Mouse (Mus musculus) heart, postnatal 0 days (tissue): ENCODE results near the gene Trappc1. TPM values are rescaled to one million over a fixed set of nuclear protein-coding genes. Genes with fewer than 3 reads are reported as not detected.

Source experiments
- ATAC-seq: fragments of 200-750 bp; cut with Nextera tagmentation; 2 replicates; pipeline ENCODE4 v1.8.0; 2017; ENCODE audit warnings: low read depth, moderate number of reproducible peaks, moderate library complexity; ENCODE audit not compliant: insufficient read depth
- DNase-seq: peaks from one replicate; pipeline ENCODE4 v3.0.0-alpha.2; 2016; ENCODE audit warnings: low spot score
- H3K27ac ChIP-seq: fragments of 300-500 bp; sonication (generic); 2 replicates; pipeline ENCODE4 v1.5.1; 2014; ENCODE audit warnings: low read depth, mild to moderate bottlenecking
- H3K27me3 ChIP-seq: fragments of 300-500 bp; sonication (generic); 2 replicates; pipeline ENCODE4 v1.6.1; 2014; ENCODE audit warnings: low read length, mixed read lengths; ENCODE audit not compliant: control insufficient read depth, insufficient read depth
- H3K36me3 ChIP-seq: fragments of 300-500 bp; sonication (generic); replicated peaks from 2 replicates; pipeline ENCODE4 v1.6.1; 2014; ENCODE audit warnings: low read length, mixed read lengths; ENCODE audit not compliant: control insufficient read depth, insufficient read depth
- H3K4me1 ChIP-seq: fragments of 300-500 bp; sonication (generic); 2 replicates; pipeline ENCODE4 v1.6.1; 2014; ENCODE audit warnings: antibody characterized with exemption; ENCODE audit not compliant: control insufficient read depth, insufficient read depth
- H3K4me2 ChIP-seq: fragments of 300-500 bp; sonication (generic); 2 replicates; pipeline ENCODE4 v1.6.1; 2014; ENCODE audit warnings: low read depth, mild to moderate bottlenecking, low read length, moderate library complexity
- H3K4me3 ChIP-seq: fragments of 300-500 bp; sonication (generic); 2 replicates; pipeline ENCODE4 v1.5.1; 2014; ENCODE audit warnings: low read depth, low read length
- H3K9ac ChIP-seq: fragments of 300-500 bp; sonication (generic); replicated peaks from 2 replicates; pipeline ENCODE4 v1.6.1; 2014; ENCODE audit warnings: low read depth, low read length, mixed read lengths
- H3K9me3 ChIP-seq: fragments of 300-500 bp; sonication (generic); replicated peaks from 2 replicates; pipeline ENCODE4 v1.6.1; 2016; ENCODE audit warnings: low read length; ENCODE audit not compliant: control insufficient read depth
- CTCF ChIP-seq: IDR thresholded peaks from 2 replicates; pipeline ENCODE4 v1.5.1; 2016; ENCODE audit warnings: antibody characterized with exemption, control low read depth, low read depth
- EP300 ChIP-seq: IDR thresholded peaks from 2 replicates; pipeline ENCODE4 v1.6.1; 2016; ENCODE audit warnings: antibody characterized with exemption, low read depth
- WGBS: fragments of 180-500 bp; shearing (Covaris S2); extraction: QIAGEN DNeasy Blood & Tissue Kit; methylation state at CpG from one replicate; pipeline ENCODE4 v1.1.7; 2014; 5-methylcytosine and 5-hydroxymethylcytosine counted together
- polyA plus RNA-seq: library from polyadenylated mRNA; unstranded; fragments of >200 nt; fragmentation: Nextera tagmentation; extraction: Ambion mirVana; gene quantifications from 2 replicates; pipeline ENCODE4 v1.2.1, GENCODE M21; 2015
- total RNA-seq: library from RNA; depleted of rRNA; stranded (reverse); fragments of >200 nt; gene quantifications from 2 replicates; pipeline ENCODE4 v1.2.3, GENCODE M21; 2014; ENCODE audit warnings: low replicate concordance

Trappc1 gene
- total and polyA plus RNA-seq, 2 experiments from 2014 or later = 180 to 240 TPM

DNA sequence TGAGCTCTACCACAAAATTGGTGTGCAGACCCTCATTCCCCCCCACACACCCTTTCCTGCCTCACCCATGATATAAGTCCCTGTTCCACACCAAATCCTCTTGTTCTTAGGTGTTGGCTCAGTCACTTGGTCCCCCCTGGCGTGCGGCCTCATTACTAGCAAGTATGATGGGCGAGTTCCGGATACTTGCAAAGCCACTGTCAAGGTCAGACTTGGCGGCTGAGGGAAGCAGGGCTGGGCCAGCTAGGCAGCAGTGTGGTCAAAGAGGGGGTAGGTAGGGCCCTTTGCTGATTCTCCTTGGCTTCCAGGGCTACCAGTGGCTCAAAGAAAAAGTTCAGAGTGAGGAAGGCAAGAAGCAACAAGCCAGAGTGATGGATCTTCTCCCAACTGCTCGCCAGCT lies 7.4 kb downstream of the Trappc1 start:
- Histone ChIP-seq H3K27me3 (peaks cover 6% of the 10 kb centered on the region; the same call in 1 of the 2 replicates), H3K36me3 (no peaks in the 10 kb centered on the region), H3K4me3 (no peak overlapping the region), H3K27ac (no peak overlapping the region), H3K4me1 (peaks cover 21% of the 10 kb centered on the region), H3K9ac (no peak overlapping the region), H3K9me3 (no peaks in the 10 kb centered on the region), H3K4me2 (0 out of 2 replicates have a peak overlapping the region, but pooled peaks have one; percentile 74)
- DNase-seq = no peak
- ATAC-seq = no peak
- TF ChIP-seq CTCF = no peak
- WGBS = 89% methylated on average over 6 of the region's 6 CpGs

DNA sequence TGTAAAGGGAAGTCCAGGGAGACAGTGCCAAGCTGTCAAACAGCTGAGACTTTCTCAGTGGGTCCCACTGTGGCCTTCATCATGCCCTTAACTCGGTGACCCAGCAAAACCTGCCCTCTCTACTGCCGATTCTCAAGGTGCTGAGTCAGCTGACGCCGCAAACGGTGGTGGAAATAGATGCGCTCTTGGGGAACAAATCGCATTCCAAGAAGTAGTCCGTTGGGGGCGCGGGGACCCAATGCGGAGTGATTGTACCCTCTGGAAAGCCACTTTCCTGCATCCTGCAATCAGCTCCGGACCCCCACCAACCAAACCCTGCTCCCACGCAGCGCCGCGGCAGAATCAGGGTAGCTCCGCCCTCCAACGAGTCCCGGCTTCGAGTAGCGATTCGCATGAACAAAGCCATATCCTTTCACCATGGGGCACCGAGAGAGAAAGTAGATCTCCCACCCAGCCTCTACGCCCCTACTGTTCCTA lies 8.2 kb downstream of the Trappc1 start:
- Histone ChIP-seq H3K9ac (peak overlapping the region; percentile 49; the same call in 1 of the 2 replicates), H3K4me1 (peaks cover 13% of the 10 kb centered on the region), H3K27me3 (peaks cover 6% of the 10 kb centered on the region; the same call in 1 of the 2 replicates), H3K27ac (no peak overlapping the region), H3K36me3 (no peaks in the 10 kb centered on the region), H3K4me2 (peak overlapping the region; percentile 74), H3K9me3 (no peaks in the 10 kb centered on the region), H3K4me3 (peak overlapping the region; percentile 66)
- ATAC-seq (peak; percentile 82), DNase-seq (peak; percentile 73)
- WGBS = under 1% methylated on average over 24 of the region's 24 CpGs
- TF ChIP-seq EP300 = no peak
- no peak for TF ChIP-seq CTCF

DNA sequence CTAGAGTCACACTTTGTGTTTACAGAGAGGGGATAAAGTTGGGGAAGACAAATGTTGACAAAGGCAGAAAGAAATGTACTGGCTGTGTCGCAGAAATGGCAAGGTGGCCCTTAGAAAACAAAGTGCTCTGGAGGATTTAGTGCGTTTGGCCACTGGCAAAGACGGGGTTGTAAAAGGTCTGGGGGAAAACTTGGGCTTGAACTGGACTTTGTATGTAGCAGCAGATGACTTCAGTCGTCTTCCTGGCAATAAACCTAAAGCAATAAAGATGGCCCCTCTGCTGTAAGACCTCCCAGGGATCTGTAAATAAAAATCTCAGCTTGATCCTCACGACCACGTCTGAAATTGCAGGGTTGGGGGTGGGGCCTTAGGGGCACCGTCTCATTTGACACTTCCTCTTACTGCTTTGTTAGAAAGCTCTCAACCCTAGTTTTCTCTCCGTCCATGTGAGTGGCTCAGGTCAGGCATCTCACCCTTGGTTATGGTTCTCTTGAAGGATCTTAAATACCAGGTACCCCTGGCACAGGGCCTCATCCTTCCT lies 9.0 kb downstream of the Trappc1 start:
- no peak for TF ChIP-seq EP300
- TF ChIP-seq CTCF = no peak
- Histone ChIP-seq H3K9me3 (peaks cover 4% of the 10 kb centered on the region; the same call in 1 of the 2 replicates), H3K9ac (no peak overlapping the region), H3K27ac (no peak overlapping the region), H3K4me3 (peak overlapping the region; percentile 66; the same call in 1 of the 2 replicates), H3K4me2 (peak overlapping the region; percentile 74), H3K27me3 (no peaks in the 10 kb centered on the region; the same call in 1 of the 2 replicates), H3K4me1 (peaks cover 12% of the 10 kb centered on the region), H3K36me3 (no peaks in the 10 kb centered on the region)
- WGBS = 52% methylated on average over 8 of the region's 8 CpGs
- DNase-seq = no peak
- no peak for ATAC-seq

DNA sequence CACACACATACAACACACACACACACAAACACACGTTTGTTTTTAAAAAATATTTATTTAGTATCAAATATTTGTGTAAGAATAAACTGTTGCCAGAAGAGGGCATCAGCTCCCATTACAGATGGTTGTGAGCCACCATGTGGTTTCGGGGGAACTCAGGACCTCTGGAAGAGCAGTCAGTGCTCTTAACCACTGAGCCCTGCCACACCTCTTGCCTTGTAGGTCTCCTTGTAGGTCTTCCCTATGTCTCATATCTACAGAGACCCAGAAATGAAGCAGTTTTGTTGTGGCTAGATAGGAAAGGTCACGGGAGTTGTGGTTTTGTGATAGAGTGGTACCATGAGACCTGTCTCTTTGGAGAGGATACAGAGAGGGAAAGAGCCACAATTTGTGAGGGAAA lies 10.1 kb downstream of the Trappc1 start:
- Histone ChIP-seq H3K4me2 (no peak overlapping the region), H3K4me3 (no peak overlapping the region), H3K9ac (no peak overlapping the region), H3K27ac (no peak overlapping the region), H3K9me3 (peaks cover 5% of the 10 kb centered on the region; the same call in 1 of the 2 replicates), H3K4me1 (peaks cover 12% of the 10 kb centered on the region), H3K36me3 (no peaks in the 10 kb centered on the region), H3K27me3 (0 out of 2 replicates have a peak, but pooled peaks cover 3% of the 10 kb centered on the region)
- no peak for DNase-seq
- 61% methylated on average over 3 of the region's 3 CpGs for WGBS
- ATAC-seq = no peak
- TF ChIP-seq EP300 (no peak), CTCF (no peak)

DNA sequence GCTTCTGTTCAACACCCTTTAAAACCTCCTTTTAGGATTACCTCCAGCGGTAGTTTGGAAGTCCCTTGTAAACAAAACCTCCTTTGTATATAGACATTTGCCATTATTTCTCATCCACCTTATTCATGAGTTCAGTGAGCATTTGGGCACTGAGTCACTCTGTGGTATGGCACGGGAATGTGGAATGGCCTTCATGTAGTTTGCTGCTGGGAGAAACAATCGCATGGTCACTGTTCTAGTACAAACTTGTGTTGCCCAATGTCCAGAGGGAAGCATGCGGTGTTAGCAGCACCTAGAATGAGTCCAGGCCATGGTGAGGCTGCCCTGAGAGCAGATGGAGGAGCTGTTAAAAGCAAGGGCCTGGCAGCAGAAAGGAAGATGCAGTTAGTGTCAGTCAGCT lies 11.0 kb downstream of the Trappc1 start:
- no peak for ATAC-seq

More for the DNA sequence above, 11.0 kb downstream of the Trappc1 start:
- H3K4me3 ChIP-seq = no peak overlapping the region
- TF ChIP-seq CTCF (no peak), EP300 (no peak)
- WGBS = 65% methylated on average over 4 of the region's 4 CpGs
- H3K9ac ChIP-seq = no peak overlapping the region
- peaks cover 12% of the 10 kb centered on the region for H3K4me1 ChIP-seq
- peaks cover 7% of the 10 kb centered on the region; the same call in 1 of the 2 replicates for H3K27me3 ChIP-seq
- no peak overlapping the region for H3K4me2 ChIP-seq
- H3K36me3 ChIP-seq = no peaks in the 10 kb centered on the region
- H3K27ac ChIP-seq = no peak overlapping the region
- H3K9me3 ChIP-seq = peaks cover 5% of the 10 kb centered on the region; the same call in 1 of the 2 replicates
- no peak for DNase-seq
